Mouse (Mus musculus) embryonic fibroblast, embryonic 13.5 days (primary cell): ENCODE data around the gene Snx10. TPM values are rescaled to one million over a fixed set of nuclear protein-coding genes. Genes with fewer than 3 reads are reported as not detected.

ENCODE experiments used
- H3K27ac ChIP-seq: 2 replicates; pipeline ENCODE4 v1.5.1; 2012; ENCODE audit warnings: low read length, control low read depth, inconsistent platforms; ENCODE audit not compliant: insufficient read depth
- H3K4me1 ChIP-seq: 2 replicates; pipeline ENCODE4 v1.6.1; 2011; ENCODE audit warnings: low read length; ENCODE audit not compliant: control insufficient read depth, insufficient read depth
- H3K4me3 ChIP-seq: 2 replicates; pipeline ENCODE4 v1.5.1; 2011; ENCODE audit warnings: mild to moderate bottlenecking, control low read depth, low read length; ENCODE audit not compliant: insufficient read depth
- CTCF ChIP-seq: IDR thresholded peaks from 2 replicates; pipeline ENCODE4 v1.5.1; 2011; ENCODE audit warnings: mild to moderate bottlenecking, control low read depth, low read length, moderate library complexity, borderline replicate concordance; ENCODE audit not compliant: insufficient read depth
- POLR2A ChIP-seq: IDR thresholded peaks from 2 replicates; pipeline ENCODE4 v1.6.1; 2011; ENCODE audit warnings: low read depth, mild to moderate bottlenecking, control low read depth, low read length, moderate library complexity
- polyA plus RNA-seq: library from polyadenylated mRNA; stranded (reverse); fragments of >200 nt; gene quantifications from 2 replicates; pipeline ENCODE4 v1.2.4, GENCODE M21; 2011; ENCODE audit warnings: low read depth; ENCODE audit not compliant: missing spikeins, insufficient read length

Gene Snx10
- polyA plus RNA-seq, 1 experiment, result 27.5 TPM

DNA sequence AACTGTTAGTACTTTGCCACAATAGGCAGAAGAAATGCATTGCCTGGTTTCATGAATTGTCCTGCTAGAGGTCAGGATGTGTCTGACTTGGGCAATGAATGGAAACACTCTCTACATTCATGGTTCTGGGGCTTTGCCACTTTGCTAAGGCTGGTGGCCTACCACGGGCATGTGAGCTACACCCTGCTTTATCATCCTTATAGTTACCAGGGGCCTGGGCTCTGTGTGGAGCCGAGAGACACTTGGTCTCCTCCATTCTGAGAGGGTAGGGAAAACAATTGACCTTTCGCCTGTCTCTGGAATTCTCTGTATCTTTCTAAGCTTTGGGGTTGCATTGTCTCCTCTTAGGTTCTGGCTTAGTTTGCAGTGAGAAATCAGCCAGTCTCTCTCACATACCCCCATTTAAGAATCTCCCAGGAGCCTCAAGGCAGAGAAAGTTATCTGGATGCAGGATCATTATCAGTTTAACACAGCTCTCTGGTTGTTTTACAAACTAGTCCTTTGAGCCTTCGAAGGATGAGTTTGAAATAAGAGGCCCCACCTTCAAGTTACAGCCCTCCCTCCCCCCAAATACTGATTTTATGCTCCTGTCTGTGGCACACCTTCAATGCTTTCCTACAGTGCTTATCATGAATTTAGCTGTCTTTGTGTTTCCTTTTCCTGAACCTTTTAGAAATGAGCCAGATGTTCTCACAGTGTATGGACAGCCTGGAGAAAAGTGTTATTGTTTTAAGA is 109.4 kb downstream of the Snx10 start:
- H3K4me3 ChIP-seq, result no peak overlapping the region
- no peak overlapping the region for H3K27ac ChIP-seq
- H3K4me1 ChIP-seq, result no peaks in the 10 kb centered on the region
- TF ChIP-seq CTCF (no peak), POLR2A (no peak)

DNA sequence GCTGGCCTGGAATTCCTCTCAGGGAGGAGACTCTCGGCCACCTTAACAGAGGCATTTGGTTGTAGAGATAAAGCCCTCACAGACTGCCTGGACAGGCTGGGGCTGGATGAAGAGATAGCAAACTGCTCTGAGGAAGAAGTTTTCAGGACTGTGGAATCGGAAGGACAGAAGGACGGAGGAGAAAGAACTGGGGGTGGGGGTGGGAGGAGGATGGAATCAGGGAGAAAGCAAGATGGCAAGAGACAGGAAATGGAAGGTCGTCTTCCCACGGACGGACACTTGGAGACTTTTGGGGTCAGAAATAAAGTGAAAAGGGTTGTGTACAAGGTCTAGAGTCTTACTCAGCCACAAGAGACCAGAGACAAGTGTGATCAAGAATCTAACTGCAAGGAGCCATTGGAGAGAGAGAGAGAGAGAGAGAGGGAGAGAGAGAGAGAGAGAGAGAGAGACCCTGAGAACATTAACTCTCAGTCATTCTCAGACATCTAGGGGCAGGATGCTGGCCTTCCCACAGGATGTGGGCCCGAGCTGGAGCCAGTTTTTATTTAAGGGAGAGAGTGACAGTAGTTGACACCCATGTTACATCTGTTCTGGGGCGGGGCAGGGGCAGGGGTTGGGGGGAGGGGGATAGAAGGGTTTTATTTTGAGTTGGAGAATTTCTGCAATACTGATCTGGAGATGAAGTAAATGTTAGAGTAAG is 110.1 kb downstream of the Snx10 start:
- no peak overlapping the region for H3K4me3 ChIP-seq
- no peak for TF ChIP-seq POLR2A
- TF ChIP-seq CTCF, result no peak
- no peak overlapping the region for H3K27ac ChIP-seq
- no peaks in the 10 kb centered on the region for H3K4me1 ChIP-seq

- Histone ChIP-seq H3K4me1 (no peaks in the 10 kb centered on the region), H3K27ac (no peak overlapping the region), H3K4me3 (no peak overlapping the region)
- no peak for TF ChIP-seq POLR2A
- TF ChIP-seq CTCF, result no peak
Observed at GRCm38 (mm10) chr6:51636019-51636568, 112.4 kb downstream of the Snx10 start.

Other genes starting within 250 kb of the Snx10 start
- 0.19 and 0.45 TPM in 2 replicates for gene Nfe2l3, start 91.2 kb upstream of the Snx10 start, polyA plus RNA-seq
- 838 and 1,144 TPM in 2 replicates for gene Hnrnpa2b1, start 54.0 kb upstream of the Snx10 start, polyA plus RNA-seq
- gene Cbx3, start 53.5 kb upstream of the Snx10 start, polyA plus RNA-seq, result 162 and 261 TPM in 2 replicates